Mouse (Mus musculus) liver, adult 2 months (tissue): ENCODE measurements at regions not wholly inside any gene's neighbourhood (a gene's known extent, or its start where the extent isn't known, plus 50 kb on each side); places are given as distances from the start of the nearest gene placed in this dataset.

Experiments
- CTCF ChIP-seq: fragments of 200-500 bp; IDR thresholded peaks from 2 replicates; pipeline ENCODE4 v1.5.1; 2011; ENCODE audit warnings: low read depth, low read length, control low read depth
- POLR2A ChIP-seq: fragments of 200-500 bp; IDR thresholded peaks from 2 replicates; pipeline ENCODE4 v1.6.1; 2011; ENCODE audit warnings: low read length, control low read depth; ENCODE audit not compliant: insufficient read depth; ENCODE audit errors: extremely low read depth

DNA sequence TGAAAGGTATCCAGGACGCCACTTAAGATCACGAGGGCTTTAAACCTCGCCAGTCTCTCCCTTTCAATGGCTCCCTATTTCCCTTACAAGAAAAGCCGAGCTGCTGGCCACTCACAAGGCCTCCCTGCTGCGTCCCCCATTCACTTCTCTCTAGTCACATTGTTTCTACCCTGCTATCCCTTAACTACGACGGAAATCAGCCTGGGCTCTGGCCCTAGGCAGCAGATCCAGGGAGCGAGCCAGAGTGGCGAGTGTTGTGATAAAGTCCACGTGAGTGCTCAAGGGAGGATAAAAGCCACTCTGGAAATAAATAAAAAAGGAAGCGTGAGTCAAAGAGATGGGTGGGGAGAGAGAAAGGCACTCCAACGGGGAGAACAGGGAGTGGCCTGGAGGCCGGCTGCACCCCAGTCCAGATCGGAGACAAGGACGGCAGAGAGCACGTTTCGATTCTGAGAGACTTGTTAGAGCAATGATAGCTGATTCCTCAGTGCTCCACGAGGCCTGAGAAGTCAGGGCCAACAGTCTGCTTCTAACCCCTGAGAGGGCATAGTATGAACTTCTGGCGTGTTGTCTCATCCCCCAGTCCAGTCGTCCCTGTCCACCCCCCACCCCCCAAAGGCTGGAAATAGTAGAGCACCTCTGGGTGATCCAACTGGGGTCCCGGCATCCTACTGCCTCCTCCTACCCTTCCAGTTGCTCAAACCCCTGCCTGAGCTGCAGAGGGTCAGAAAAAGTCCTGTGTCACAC lies 84.8 kb upstream of the Calm2 start:
- TF ChIP-seq POLR2A, result 0 out of 2 replicates have a peak, but pooled peaks have one; percentile 19
- no peak for TF ChIP-seq CTCF
